Mouse (Mus musculus): ENCODE data around the gene Dok7. TPM values are rescaled to one million over a fixed set of nuclear protein-coding genes. Genes with fewer than 3 reads are reported as not detected.

Gene Dok7
- total RNA-seq, 2 experiments from 2014 or later = 19.6 to 20.0 TPM

GRCm38 (mm10) chr5:35050541-35050940 lies 6.0 kb upstream of the Dok7 start:
- intact Hi-C loops (cut with DNase I) = loop anchor here (5.0 kb wide), 1 partner anchor 297 kb away; no protein-coding TSS in a partner anchor
- no peak for DNase-seq (ENCODE audit: low spot score in 2 of 2)

DNA sequence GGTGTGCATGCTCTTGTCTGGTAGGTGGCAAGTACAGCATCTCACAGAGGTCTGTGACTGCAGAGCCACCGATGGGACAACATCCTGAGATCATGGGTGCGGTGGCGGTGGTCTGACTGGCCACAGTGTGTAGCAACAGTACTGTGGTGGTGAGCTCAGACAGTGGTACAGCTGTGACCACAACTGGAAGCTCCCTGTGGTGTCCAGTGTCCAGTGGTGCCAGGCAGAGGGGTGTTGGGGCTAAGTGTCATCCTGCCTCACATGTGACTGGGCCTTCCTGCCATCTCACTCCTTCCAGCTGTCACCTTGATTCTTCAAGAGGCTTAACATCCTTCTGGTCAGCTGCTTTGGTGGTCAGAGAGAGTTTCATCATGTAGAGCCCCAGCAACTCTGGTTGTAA lies 1.9 kb upstream of the Dok7 start:
- no peak for DNase-seq (ENCODE audit: low spot score in 2 of 2)
- intact Hi-C loops (cut with DNase I) = loop anchor here (5.0 kb wide), 2 partner anchors 78 to 293 kb away; no protein-coding TSS in a partner anchor

DNA sequence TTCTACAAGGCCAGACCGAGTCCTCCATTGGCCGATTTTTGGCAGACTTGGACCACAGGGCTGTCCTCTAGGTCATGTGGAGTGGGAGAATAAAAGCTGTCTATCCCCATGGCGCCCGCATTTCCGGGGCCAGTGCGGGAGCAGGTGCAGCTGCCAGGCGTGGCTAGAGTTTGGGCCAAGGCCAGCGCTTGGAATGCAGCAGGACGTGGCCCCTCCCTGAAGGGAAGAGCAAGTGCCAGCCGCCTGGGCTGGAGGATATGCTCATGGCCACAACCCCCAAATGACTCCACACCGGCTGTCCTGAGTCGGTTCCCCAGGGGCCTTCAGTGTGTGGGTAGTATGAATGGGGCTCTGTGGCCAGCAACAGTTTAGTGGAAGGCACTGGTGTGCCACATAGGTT lies 1.5 kb upstream of the Dok7 start:
- no peak for DNase-seq (ENCODE audit: low spot score in 2 of 2)
- intact Hi-C loops (cut with DNase I) = loop anchor here (5.0 kb wide), 1 partner anchor 77 kb away; no protein-coding TSS in a partner anchor

DNA sequence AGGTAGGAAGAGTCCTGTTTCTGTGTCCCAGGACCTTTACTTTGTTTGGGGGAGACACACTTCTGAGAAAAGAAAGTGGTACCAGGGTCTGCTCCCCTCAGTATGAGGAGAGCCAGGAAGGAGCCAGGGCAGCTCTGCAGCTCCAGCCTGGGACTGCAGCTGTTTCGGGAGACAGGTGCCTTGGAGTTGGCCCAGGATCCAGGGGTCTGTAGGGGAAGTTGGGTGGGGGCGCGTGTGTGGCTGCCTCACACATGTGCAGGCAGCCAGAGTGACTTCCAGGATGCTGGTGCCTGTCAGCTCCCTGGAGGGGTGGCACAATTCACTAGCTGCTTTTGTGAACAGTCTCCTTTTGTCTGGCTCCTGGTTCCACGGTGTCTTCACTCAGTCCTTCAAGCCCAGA lies 1.0 kb downstream of the Dok7 start:
- intact Hi-C loops (cut with DNase I) = loop anchor here (5.0 kb wide), 1 partner anchor 75 kb away; no protein-coding TSS in a partner anchor
- no peak for DNase-seq (ENCODE audit: low spot score in 2 of 2)

- intact Hi-C loops (cut with DNase I) = loop anchor here (5.0 kb wide), 1 partner anchor 74 kb away; no protein-coding TSS in a partner anchor
Measured at GRCm38 (mm10) chr5:35058216-35058615, 1.6 kb downstream of the Dok7 start.

GRCm38 (mm10) chr5:35060098-35060497 lies 3.5 kb downstream of the Dok7 start:
- intact Hi-C loops (cut with DNase I) = no loop called here
- DNase-seq (ENCODE audit: low spot score in 2 of 2) = no peak

More at GRCm38 (mm10) chr5:35058216-35058615, 1.6 kb downstream of the Dok7 start:
- DNase-seq (ENCODE audit: low spot score in 2 of 2) = no peak

DNA sequence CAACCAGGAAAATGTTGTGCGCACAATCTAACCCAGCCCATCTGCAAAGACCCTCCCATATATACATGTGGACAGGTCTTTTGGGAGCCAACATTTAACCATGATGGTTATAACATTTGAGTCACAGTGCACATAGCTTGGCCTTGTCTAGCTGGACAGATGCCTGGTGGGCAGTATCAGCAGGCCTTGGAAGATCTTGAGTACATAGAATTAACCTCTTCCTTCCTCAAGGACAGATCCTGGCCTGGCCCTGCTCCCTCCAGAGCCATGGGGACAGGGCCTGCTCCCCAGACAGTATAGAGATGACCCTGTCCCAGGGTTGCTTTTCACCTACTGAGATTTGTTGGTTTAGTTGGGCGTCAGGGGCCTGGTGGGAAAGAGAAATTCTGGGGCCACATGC lies 13.3 kb downstream of the Dok7 start:
- intact Hi-C loops (cut with DNase I) = no loop called here
- no peak for DNase-seq (ENCODE audit: low spot score in 2 of 2)

- no peak for DNase-seq (ENCODE audit: low spot score in 2 of 2)
- intact Hi-C loops (cut with DNase I) = no loop called here
Measured at GRCm38 (mm10) chr5:35070314-35070713, 13.7 kb downstream of the Dok7 start.

DNA sequence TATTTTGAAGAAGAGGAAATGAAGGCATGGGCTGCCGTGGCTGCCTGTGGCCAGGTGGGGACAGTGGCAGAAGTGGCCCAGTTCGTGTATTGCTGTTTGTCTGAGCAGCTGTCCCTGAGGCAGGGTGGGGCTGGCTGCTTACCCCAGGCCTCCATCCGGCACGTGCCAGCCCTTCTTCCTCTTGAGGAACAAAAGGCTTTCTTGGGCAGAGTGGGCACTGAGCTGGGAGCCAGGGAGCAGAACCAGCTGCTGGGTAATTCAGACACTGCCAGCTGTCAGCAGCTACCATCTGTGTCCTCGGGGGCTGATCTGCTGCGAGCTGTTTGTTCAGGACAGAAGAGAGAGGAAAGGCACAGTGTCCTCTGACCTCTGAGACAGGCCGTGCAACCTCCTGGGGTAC lies 14.4 kb downstream of the Dok7 start:
- peak; percentile 29 to 50 for DNase-seq (ENCODE audit: low spot score in 2 of 2)
- intact Hi-C loops (cut with DNase I) = no loop called here

DNA sequence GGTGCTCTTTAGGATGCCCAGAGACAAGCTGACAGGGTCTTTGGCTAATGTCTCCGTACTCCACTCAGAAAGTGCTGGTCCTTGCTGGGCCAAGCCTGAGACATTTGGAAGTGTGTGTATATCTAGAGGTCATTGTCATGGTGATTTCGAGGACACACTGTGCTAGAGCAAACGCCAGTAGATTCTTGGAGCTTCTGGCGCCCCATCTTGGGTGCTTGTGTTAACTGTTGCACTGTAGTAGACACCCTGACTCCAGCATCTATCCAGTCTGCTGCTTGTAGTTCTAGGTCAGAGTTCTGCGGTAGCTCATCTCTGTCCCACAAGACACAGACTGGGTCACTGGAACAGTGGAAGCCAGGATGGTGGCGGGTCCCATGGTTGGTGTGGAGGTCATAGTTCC lies 15.3 kb downstream of the Dok7 start:
- intact Hi-C loops (cut with DNase I) = no loop called here
- DNase-seq (ENCODE audit: low spot score in 2 of 2) = no peak

DNA sequence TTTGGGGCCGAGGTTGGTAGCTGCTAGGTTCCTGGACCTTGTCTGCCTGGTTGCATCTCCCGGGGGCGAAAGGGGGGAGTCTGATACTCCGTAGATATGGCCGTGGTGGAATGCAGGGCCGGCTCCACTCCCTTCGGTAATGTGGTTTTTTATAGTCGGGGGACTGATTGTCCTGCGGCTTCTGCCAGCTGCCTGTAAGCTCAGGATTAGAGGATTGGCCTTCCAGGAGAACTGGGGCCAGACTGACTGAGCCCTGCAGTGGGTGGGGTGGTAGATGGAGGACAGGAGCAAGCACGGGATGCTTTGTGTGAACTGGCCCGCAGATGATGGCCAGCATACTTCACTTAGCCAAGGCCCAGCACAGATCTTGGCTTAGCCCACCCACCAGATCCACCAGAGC lies 16.7 kb downstream of the Dok7 start:
- DNase-seq (ENCODE audit: low spot score in 2 of 2) = no peak
- intact Hi-C loops (cut with DNase I) = no loop called here

DNA sequence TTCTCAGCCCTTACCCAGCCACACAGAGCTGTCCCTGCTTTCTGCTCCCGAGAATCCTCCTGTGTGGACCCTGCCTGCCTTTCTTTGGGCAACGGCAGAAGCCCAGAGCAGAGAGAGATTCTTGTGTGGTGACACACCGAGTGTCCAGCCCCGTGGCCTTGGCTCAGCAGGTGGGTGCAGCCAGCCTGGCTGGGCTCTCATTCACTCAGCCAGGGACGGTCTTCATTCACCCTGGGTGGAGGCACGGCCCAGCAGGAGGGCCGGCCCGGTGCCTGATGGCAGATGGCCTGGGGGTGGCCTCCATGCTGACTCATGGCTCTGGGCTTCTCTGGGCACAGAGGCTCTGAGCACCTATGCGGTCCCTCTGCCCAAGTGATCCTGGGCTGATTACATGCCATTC lies 17.4 kb downstream of the Dok7 start:
- no peak for DNase-seq (ENCODE audit: low spot score in 2 of 2)
- intact Hi-C loops (cut with DNase I) = no loop called here

GRCm38 (mm10) chr5:35076369-35076768 lies 19.8 kb downstream of the Dok7 start:
- intact Hi-C loops (cut with DNase I) = no loop called here
- no peak for DNase-seq (ENCODE audit: low spot score in 2 of 2)

DNA sequence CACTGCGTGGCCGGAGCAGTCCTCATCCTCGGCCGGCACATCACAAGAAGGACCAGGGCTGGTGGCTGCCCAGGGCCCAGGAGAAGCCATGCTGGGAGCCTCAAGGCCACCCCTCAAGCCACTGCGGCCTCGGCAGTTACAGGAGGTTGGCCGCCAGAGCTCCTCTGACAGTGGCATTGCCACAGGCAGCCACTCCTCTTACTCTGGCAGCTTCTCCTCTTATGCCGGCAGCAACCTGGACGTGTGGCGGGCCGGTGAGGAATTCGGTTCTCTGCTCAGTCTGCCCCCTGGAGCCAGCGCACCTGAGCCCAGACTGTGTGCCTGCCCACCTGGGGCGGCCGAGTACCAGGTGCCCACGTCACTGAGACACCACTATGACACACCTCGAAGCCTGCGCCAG lies 22.5 kb downstream of the Dok7 start:
- DNase-seq (ENCODE audit: low spot score in 2 of 2) = no peak
- intact Hi-C loops (cut with DNase I) = no loop called here

DNA sequence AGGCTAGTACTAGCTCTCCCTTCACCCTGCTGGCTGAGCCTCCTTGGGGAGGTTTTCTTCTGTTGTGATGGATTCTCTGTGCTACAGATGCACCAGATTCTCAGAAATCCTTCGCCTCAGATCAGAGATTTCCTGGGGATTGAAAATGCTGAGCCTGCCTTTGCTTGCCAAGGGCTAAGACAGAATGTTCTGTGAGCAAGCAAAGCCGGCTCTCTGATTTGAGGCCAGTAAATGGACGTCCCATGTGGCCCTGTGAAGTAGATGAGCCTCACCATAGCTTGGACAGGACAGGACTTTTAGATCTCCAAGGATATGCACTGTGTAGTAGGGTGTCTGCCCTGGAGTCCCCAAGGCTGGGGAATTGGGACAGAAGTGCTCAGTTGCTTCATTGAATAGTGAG lies 28.3 kb downstream of the Dok7 start:
- DNase-seq (ENCODE audit: low spot score in 2 of 2) = no peak
- intact Hi-C loops (cut with DNase I) = no loop called here

GRCm38 (mm10) chr5:35088785-35089613 lies 32.4 kb downstream of the Dok7 start:
- peak; percentile 56 to 69 for DNase-seq (ENCODE audit: low spot score in 2 of 2)
- intact Hi-C loops (cut with DNase I) = no loop called here

DNA sequence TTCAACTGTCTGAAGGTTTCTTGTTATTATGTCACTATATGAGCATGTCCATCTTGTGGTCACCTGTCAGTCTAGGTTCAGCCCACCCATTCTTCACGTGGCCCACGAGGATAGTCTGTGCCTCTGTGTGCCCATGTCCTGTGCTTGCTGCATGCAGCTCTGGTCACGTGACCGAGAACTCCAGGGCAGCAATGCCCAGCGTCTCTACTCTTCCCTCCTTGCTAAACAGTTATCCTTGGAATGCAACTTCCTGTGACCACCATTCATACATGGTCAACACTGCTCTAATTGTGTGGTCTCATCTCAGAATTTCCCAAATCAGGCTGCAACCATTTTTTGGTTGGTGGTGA lies 33.0 kb downstream of the Dok7 start:
- intact Hi-C loops (cut with DNase I) = no loop called here
- no peak for DNase-seq (ENCODE audit: low spot score in 2 of 2)

GRCm38 (mm10) chr5:35091636-35092035 lies 35.1 kb downstream of the Dok7 start:
- DNase-seq (ENCODE audit: low spot score in 2 of 2) = no peak
- intact Hi-C loops (cut with DNase I) = no loop called here

DNA sequence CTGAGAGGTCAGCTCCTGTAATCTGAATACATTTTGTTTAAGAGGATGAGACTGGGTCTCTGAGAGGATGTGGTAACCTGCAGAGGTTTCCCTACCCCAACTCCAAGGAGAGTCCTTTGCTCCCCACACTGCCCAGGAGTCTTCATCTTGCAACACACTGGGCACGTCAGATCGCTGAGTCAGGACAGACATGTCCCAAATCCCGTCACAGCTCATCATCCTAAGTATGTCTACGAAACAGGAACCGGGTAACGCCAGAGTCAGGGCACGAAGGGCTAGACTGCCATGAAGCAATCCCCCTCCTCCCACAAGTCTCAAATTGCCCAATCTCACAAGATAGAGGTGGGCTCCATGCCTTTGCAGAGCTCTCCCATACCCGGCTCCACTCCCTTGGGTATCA lies 46.5 kb downstream of the Dok7 start:
- intact Hi-C loops (cut with DNase I) = no loop called here
- no peak for DNase-seq (ENCODE audit: low spot score in 2 of 2)

GRCm38 (mm10) chr5:35103528-35103927 lies 47.0 kb downstream of the Dok7 start:
- DNase-seq (ENCODE audit: low spot score in 2 of 2) = no peak
- intact Hi-C loops (cut with DNase I) = no loop called here

- DNase-seq (ENCODE audit: low spot score in 2 of 2) = no peak
- intact Hi-C loops (cut with DNase I) = no loop called here
Measured at GRCm38 (mm10) chr5:35104183-35104959, 47.8 kb downstream of the Dok7 start.

Measured in left cerebral cortex, postnatal 25 days (tissue).